Mouse (Mus musculus) hindbrain, embryonic 11.5 days (tissue): ENCODE measurements around the gene Myt1l. TPM values are rescaled to one million over a fixed set of nuclear protein-coding genes. Genes with fewer than 3 reads are reported as not detected.

Experiments
- ATAC-seq: fragments of 200-750 bp; cut with Nextera tagmentation; 2 replicates; pipeline ENCODE4 v1.8.0; 2017; ENCODE audit warnings: mild to moderate bottlenecking, moderate TSS enrichment, moderate library complexity; ENCODE audit not compliant: low FRiP score
- DNase-seq: peaks from one replicate; pipeline ENCODE4 v3.0.0-alpha.2; 2015; ENCODE audit warnings: low spot score
- H3K27ac ChIP-seq: fragments of 300-500 bp; sonication (generic); 2 replicates; pipeline ENCODE4 v1.5.1; 2014; ENCODE audit warnings: mild to moderate bottlenecking, low read depth, low read length
- H3K27me3 ChIP-seq: fragments of 300-500 bp; sonication (generic); 2 replicates; pipeline ENCODE4 v1.6.1; 2014; ENCODE audit warnings: mild to moderate bottlenecking, low read length, moderate library complexity, mixed read lengths; ENCODE audit not compliant: control insufficient read depth, insufficient read depth
- H3K36me3 ChIP-seq: fragments of 300-500 bp; sonication (generic); 2 replicates; pipeline ENCODE4 v1.6.1; 2014; ENCODE audit warnings: mild to moderate bottlenecking, low read length, moderate library complexity, mixed read lengths; ENCODE audit not compliant: control insufficient read depth, insufficient read depth
- H3K4me1 ChIP-seq: fragments of 300-500 bp; sonication (generic); replicated peaks from 2 replicates; pipeline ENCODE4 v1.6.1; 2014; ENCODE audit warnings: low read length, mixed read lengths; ENCODE audit not compliant: control insufficient read depth, insufficient read depth
- H3K4me2 ChIP-seq: fragments of 300-500 bp; sonication (generic); replicated peaks from 2 replicates; pipeline ENCODE4 v1.6.1; 2014; ENCODE audit warnings: mild to moderate bottlenecking, low read depth, low read length
- H3K4me3 ChIP-seq: fragments of 300-500 bp; sonication (generic); 2 replicates; pipeline ENCODE4 v1.5.1; 2014; ENCODE audit warnings: low read depth, low read length
- H3K9ac ChIP-seq: fragments of 300-500 bp; sonication (generic); 2 replicates; pipeline ENCODE4 v1.6.1; 2014; ENCODE audit warnings: low read depth, low read length
- H3K9me3 ChIP-seq: fragments of 300-500 bp; sonication (generic); 2 replicates; pipeline ENCODE4 v1.6.1; 2016; ENCODE audit warnings: low read length; ENCODE audit not compliant: control insufficient read depth
- WGBS: fragments of 180-500 bp; shearing (Covaris S2); extraction: QIAGEN DNeasy Blood & Tissue Kit; methylation state at CpG from one replicate; pipeline ENCODE4 v1.1.7; 2014; 5-methylcytosine and 5-hydroxymethylcytosine counted together
- polyA plus RNA-seq: library from polyadenylated mRNA; unstranded; fragments of >200 nt; fragmentation: Nextera tagmentation; extraction: Ambion mirVana; gene quantifications from 2 replicates; pipeline ENCODE4 v1.2.1, GENCODE M21; 2014

Myt1l gene
- polyA plus RNA-seq, 1 experiment from 2014 or later = 30.9 TPM

DNA sequence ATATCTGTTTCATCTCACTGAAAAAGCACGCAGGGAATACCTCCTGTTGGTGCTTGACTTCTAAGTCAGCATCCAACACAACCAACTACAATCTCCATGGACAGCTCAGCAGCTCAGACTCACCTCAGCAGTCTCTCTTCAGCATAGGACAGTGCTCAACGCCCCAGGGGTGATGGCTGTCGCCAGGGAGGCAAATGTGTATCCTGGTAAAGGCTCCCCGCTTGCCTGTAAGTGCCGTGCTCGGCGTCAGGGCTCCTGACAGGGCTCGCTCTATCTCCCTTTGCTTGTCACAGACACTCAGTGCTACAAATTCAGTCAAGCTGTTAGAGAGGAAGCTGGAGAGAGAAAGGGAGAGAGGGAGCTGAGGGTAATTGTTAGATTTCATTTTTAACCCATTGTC, 158.1 kb downstream of the Myt1l start:
- Histone ChIP-seq H3K4me3 (no peak overlapping the region), H3K4me2 (no peak overlapping the region), H3K4me1 (no peaks in the 10 kb centered on the region), H3K27ac (no peak overlapping the region), H3K9ac (no peak overlapping the region), H3K27me3 (no peaks in the 10 kb centered on the region), H3K9me3 (no peaks in the 10 kb centered on the region), H3K36me3 (no peaks in the 10 kb centered on the region)
- ATAC-seq (no peak), DNase-seq (no peak)
- 70% methylated on average over 8 of the region's 8 CpGs for WGBS

DNA sequence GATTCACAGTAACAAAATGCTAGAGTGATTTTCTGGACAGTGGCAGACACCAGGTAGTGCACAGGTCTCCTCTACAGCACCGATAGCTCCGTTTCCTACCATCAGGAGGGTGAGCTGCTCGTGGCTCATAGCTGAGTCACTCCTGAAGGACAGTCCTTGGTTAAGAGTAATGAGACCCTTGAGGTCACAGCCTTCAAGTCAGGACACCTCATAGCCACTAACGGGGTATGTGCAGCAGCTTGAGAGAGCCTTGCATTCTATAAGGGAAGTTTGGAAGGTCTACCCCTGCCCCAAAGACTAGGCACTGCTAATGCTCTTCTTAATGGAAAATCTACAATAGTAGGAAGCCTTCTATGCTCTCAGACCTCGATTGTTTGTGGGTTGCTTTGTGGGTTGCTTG, 163.4 kb downstream of the Myt1l start:
- H3K27me3 ChIP-seq = no peaks in the 10 kb centered on the region
- H3K4me1 ChIP-seq = no peaks in the 10 kb centered on the region
- H3K36me3 ChIP-seq = no peaks in the 10 kb centered on the region
- H3K9me3 ChIP-seq = no peaks in the 10 kb centered on the region
- H3K4me3 ChIP-seq = no peak overlapping the region
- no peak overlapping the region for H3K27ac ChIP-seq
- DNase-seq (no peak), ATAC-seq (no peak)
- 79% methylated on average over 5 of the region's 5 CpGs for WGBS
- H3K9ac ChIP-seq = no peak overlapping the region
- H3K4me2 ChIP-seq = no peak overlapping the region

GRCm38 (mm10) chr12:29695194-29695593, 167.0 kb downstream of the Myt1l start:
- 56% methylated on average over 2 of the region's 2 CpGs for WGBS
- Histone ChIP-seq H3K27me3 (no peaks in the 10 kb centered on the region), H3K9ac (no peak overlapping the region), H3K36me3 (no peaks in the 10 kb centered on the region), H3K9me3 (no peaks in the 10 kb centered on the region), H3K4me2 (no peak overlapping the region), H3K27ac (no peak overlapping the region), H3K4me1 (peaks cover 14% of the 10 kb centered on the region), H3K4me3 (no peak overlapping the region)
- no peak for DNase-seq
- no peak for ATAC-seq

DNA sequence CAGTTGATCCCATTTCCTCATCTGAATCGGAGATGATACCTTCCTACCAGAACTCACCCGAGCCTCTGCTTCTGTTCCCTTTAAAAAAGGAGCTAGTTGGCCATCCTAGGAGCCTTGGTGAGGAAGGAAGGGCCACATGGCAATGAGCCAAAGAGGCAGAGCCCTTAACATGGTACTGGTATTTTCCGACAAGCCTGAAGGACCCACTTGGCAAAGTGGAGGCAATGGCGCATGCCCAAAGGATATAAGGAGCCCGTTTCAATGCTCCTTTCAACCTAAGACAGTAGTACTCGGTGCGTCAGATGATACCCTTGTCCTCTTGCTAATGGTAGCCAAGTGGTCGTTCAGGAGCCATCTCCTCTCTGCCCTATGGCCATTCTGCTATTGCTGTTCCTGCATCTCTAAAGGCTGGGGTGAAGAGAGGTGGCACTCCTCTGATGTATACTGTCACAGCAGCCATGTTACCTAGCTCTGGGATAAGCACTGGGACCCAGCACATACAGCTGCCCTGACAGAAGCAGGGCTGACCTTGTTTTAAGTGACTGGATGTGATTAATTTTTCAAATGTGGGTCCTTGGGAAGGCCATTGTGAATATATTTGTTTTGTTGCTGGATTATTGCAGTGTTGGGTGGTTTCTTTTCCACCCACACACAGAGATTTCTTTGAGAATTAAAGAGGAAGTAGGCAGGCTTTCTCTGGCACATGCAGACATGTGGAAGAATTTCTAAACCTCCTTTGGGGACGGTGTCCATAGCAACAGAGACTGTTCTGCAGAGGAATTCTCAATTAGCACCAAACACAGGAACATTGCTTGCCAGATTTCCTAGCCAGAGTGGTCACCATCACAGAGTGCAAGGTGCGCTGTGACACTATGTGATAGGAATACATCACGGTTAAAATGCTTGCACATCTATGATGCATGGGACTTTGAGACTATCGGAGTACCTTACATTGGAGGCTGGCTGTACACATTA, 169.6 kb downstream of the Myt1l start:
- Histone ChIP-seq H3K9ac (no peak overlapping the region), H3K9me3 (no peaks in the 10 kb centered on the region), H3K4me1 (peaks cover 24% of the 10 kb centered on the region), H3K4me3 (no peak overlapping the region), H3K36me3 (no peaks in the 10 kb centered on the region), H3K4me2 (no peak overlapping the region), H3K27ac (peak overlapping the region; percentile 70), H3K27me3 (no peaks in the 10 kb centered on the region)
- DNase-seq = peak; percentile 52
- 70% methylated on average over 12 of the region's 12 CpGs for WGBS
- ATAC-seq = peak; percentile 50

DNA sequence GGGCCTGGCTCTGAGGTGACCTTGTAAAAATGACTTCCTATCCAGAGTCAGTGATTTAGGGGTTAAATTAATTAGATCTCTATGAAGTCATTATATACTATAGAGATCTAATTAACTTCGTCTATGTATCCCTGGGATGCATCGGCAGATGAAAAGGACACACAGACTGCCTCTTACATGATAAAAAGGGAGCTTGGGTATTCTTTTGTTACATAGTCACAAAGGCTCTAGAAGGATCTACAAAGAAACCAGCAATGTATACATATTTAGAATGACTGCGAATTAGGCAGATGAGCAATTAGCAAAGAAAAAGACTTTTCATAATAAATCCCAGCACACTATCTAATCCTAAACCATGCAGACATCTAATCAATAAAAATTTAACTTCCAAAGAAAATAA, 170.4 kb downstream of the Myt1l start:
- no peak for DNase-seq
- no peak; the same call in 1 of the 2 replicates for ATAC-seq
- peak overlapping the region; percentile 70 for H3K27ac ChIP-seq

DNA sequence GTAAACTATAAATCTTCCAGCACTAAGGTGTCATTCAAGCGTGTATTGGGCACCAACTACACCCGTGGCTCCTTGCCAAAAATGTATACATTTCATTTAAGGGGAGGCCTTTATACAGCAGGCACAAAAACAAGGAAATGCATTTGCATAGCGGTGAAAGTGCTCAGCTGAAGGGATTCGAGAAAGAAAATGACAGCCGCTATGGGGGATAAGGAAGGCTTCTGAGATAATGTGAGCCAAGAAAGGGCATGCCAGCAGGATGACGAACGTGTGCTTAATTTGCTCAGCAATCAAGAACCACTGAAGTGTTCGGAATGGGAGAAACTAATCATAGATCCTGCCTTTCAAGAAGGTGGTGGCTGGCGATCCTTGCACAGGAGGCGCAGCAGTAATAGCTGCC, 170.8 kb downstream of the Myt1l start:
- Histone ChIP-seq H3K4me3 (no peak overlapping the region), H3K9me3 (no peaks in the 10 kb centered on the region), H3K27me3 (no peaks in the 10 kb centered on the region), H3K9ac (no peak overlapping the region), H3K4me1 (peaks cover 24% of the 10 kb centered on the region), H3K27ac (peak overlapping the region; percentile 70), H3K4me2 (no peak overlapping the region), H3K36me3 (no peaks in the 10 kb centered on the region)
- 36% methylated on average over 10 of the region's 10 CpGs for WGBS
- DNase-seq = peak; percentile 31
- ATAC-seq = peak; percentile 9; the same call in 1 of the 2 replicates

More for the DNA sequence above, 170.4 kb downstream of the Myt1l start:
- Histone ChIP-seq H3K27me3 (no peaks in the 10 kb centered on the region), H3K4me1 (peaks cover 24% of the 10 kb centered on the region), H3K36me3 (no peaks in the 10 kb centered on the region), H3K9ac (no peak overlapping the region), H3K9me3 (no peaks in the 10 kb centered on the region), H3K4me3 (no peak overlapping the region), H3K4me2 (no peak overlapping the region)
- 36% methylated on average over 3 of the region's 3 CpGs for WGBS

DNA sequence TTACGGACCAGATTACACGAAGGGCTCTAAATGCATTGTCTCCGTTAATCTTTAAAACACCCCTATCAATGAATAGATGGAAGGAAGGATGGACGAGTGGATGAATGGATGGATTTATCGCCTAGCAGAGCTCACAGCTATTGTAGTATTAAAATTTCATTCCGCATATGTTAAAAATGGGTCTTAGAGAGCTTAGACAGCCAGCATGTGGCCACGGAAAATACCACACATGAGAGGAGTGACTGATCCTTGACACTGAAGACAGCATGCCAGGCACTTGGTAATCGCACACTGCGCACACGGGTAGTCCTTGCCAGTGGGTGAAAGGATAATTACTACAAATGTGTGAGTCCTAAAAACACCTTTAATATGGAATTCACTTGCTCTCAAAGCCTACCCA, 171.2 kb downstream of the Myt1l start:
- H3K27ac ChIP-seq = peak overlapping the region; percentile 70
- no peaks in the 10 kb centered on the region for H3K9me3 ChIP-seq
- peaks cover 24% of the 10 kb centered on the region for H3K4me1 ChIP-seq
- no peak overlapping the region for H3K4me3 ChIP-seq
- no peak for ATAC-seq
- H3K36me3 ChIP-seq = no peaks in the 10 kb centered on the region
- no peak for DNase-seq
- no peak overlapping the region for H3K9ac ChIP-seq
- WGBS = 62% methylated on average over 10 of the region's 10 CpGs
- no peak overlapping the region; the same call in 1 of the 2 replicates for H3K4me2 ChIP-seq
- no peaks in the 10 kb centered on the region for H3K27me3 ChIP-seq

- Histone ChIP-seq H3K36me3 (no peaks in the 10 kb centered on the region), H3K27ac (no peak overlapping the region), H3K9me3 (no peaks in the 10 kb centered on the region), H3K4me1 (peaks cover 24% of the 10 kb centered on the region), H3K4me2 (no peak overlapping the region), H3K9ac (no peak overlapping the region), H3K4me3 (no peak overlapping the region), H3K27me3 (no peaks in the 10 kb centered on the region)
- 87% methylated on average over 3 of the region's 3 CpGs for WGBS
- ATAC-seq (no peak), DNase-seq (no peak)
Observed at GRCm38 (mm10) chr12:29700026-29700425, 171.8 kb downstream of the Myt1l start.

DNA sequence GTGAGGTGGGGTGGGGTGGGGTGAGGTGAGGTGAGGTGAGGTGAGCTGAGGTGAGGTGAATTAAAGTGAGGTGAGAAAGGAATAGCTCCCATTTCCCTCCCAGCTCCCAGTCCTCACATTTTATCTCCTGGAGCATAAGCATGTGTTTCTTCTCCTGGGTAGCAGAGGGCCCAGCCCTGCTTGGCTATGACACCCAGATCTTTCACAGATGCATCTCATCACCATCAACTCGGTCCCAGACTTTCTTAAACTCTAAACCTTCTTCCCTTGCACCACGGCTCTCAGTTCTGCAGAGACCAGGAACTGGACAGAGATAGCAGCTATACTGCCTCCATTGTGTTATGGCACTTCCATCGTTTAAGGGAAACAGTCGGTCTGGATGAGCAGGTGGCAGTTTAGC, 172.9 kb downstream of the Myt1l start:
- Histone ChIP-seq H3K4me3 (no peak overlapping the region), H3K27me3 (no peaks in the 10 kb centered on the region), H3K9ac (no peak overlapping the region), H3K4me2 (no peak overlapping the region), H3K27ac (no peak overlapping the region), H3K4me1 (peaks cover 24% of the 10 kb centered on the region), H3K36me3 (no peaks in the 10 kb centered on the region), H3K9me3 (no peaks in the 10 kb centered on the region)
- WGBS = 73% methylated on average over 4 of the region's 4 CpGs
- no peak for DNase-seq
- no peak for ATAC-seq
